Mouse (Mus musculus) lung, postnatal 0 days (tissue): ENCODE measurements at regions not wholly inside any gene's neighbourhood (a gene's known extent, or its start where the extent isn't known, plus 50 kb on each side); places are given as distances from the start of the nearest gene placed in this dataset.
A peak's percentile ranks its signal among the peaks of the same experiment; 100 is the strongest.

Source experiments
- CTCF ChIP-seq: IDR thresholded peaks from 2 replicates; pipeline ENCODE4 v1.5.1; 2016; ENCODE audit warnings: antibody characterized with exemption, mild to moderate bottlenecking
- EP300 ChIP-seq: IDR thresholded peaks from 2 replicates; pipeline ENCODE4 v1.6.1; 2016; ENCODE audit warnings: antibody characterized with exemption, mild to moderate bottlenecking, control low read depth

- TF ChIP-seq CTCF (no peak; the same call in 1 of the 2 replicates), EP300 (0 out of 2 replicates have a peak, but pooled peaks have one; percentile 29)
Measured at GRCm38 (mm10) chr5:17321501-17321900, 51.5 kb upstream of the Speer4f2 start.
